Mouse (Mus musculus): ENCODE measurements around the gene Zbtb11.

DNA sequence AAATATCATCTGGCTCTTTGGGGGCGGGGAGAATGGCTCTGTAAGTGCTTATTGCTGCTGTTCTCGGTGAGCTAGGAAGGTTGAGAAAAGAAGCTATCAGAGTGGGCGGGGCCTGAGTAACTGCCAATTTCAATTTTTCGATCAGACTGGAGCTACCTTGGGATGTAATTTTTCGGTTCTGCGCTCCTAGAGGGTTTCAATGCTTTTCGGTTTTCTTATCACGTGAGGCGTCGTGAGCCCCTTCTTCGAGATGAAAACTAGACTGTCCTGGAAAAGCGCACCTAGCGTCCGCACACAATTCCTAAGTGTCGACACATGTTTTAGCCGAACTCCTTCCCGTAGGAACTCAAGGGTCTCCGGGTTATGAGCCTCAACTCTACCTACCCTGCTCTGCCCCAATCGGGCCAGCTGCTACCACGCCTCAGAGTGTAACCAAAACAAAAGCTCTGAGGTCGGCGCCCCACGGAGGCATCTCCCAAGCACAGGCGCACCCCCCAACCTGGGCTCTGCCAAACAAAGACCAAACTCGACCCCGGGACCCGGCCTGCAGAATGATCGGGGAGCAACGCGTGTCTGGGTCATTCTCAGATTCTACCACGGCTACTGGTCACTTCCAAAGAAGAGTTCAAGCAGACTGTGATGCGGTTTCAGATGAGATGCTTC is 39.9 kb upstream of the Zbtb11 start:
- TF ChIP-seq POLR2A (IDR thresholded peaks at IDR 0.05; ENCODE audit: insufficient read depth, low read depth, low read length) = no peak
- TF ChIP-seq CTCF (IDR thresholded peaks at IDR 0.05; ENCODE audit: insufficient read depth, low read depth, low read length) = no peak

Data from olfactory bulb, adult 2 months (tissue).